Mouse (Mus musculus) megakaryocyte, embryonic 14.5 days (primary cell): ENCODE results near the gene Apoa1. TPM values are rescaled to one million over a fixed set of nuclear protein-coding genes. Genes with fewer than 3 reads are reported as not detected.

Experiments
- H3K27me3 ChIP-seq: replicated peaks from 2 replicates; pipeline ENCODE3; 2012; ENCODE audit warnings: inconsistent platforms
- H3K36me3 ChIP-seq: replicated peaks from 2 replicates; pipeline ENCODE3; 2012; ENCODE audit warnings: low read length, inconsistent platforms, mixed read lengths
- H3K4me1 ChIP-seq: 2 replicates; pipeline ENCODE4 v1.6.1; 2012; ENCODE audit warnings: inconsistent platforms
- H3K4me3 ChIP-seq: replicated peaks from 2 replicates; pipeline ENCODE3; 2012; ENCODE audit warnings: moderate library complexity, mild to moderate bottlenecking, inconsistent platforms
- H3K9me3 ChIP-seq: 2 replicates; pipeline ENCODE4 v1.6.1; 2012; ENCODE audit warnings: inconsistent platforms
- FLI1 ChIP-seq: IDR thresholded peaks from 2 replicates; pipeline ENCODE4 v1.6.1; 2012; ENCODE audit warnings: low read length, inconsistent platforms, mixed read lengths
- GATA1 ChIP-seq: IDR thresholded peaks from 3 replicates; pipeline ENCODE4 v1.6.1; 2012; ENCODE audit warnings: mixed read lengths, low read length, inconsistent platforms, borderline replicate concordance
- polyA plus RNA-seq: library from polyadenylated mRNA; stranded (reverse); fragments of >175 nt; gene quantifications from 2 replicates; pipeline ENCODE4 v1.2.3, GENCODE M21; 2012; ENCODE audit warnings: low replicate concordance; ENCODE audit not compliant: insufficient read depth

Gene Apoa1
- polyA plus RNA-seq, 1 experiment: 1.4 TPM

- Histone ChIP-seq H3K4me1 (peaks cover 6% of the 10 kb centered on the region), H3K36me3 (no peaks in the 10 kb centered on the region), H3K27me3 (peaks cover 34% of the 10 kb centered on the region), H3K4me3 (peak overlapping the region; percentile 69), H3K9me3 (no peaks in the 10 kb centered on the region)
- TF ChIP-seq GATA1: no peak
- TF ChIP-seq FLI1: no peak
Observed at GRCm38 (mm10) chr9:46246752-46247324, 18.5 kb downstream of the Apoa1 start.

- H3K4me3 ChIP-seq: no peak overlapping the region
- no peaks in the 10 kb centered on the region for H3K36me3 ChIP-seq
- peaks cover 44% of the 10 kb centered on the region for H3K4me1 ChIP-seq
- no peak for TF ChIP-seq FLI1
- no peaks in the 10 kb centered on the region for H3K9me3 ChIP-seq
- peaks cover 14% of the 10 kb centered on the region for H3K27me3 ChIP-seq
Observed at GRCm38 (mm10) chr9:46256177-46256576, 27.8 kb downstream of the Apoa1 start.

- peaks cover 14% of the 10 kb centered on the region for H3K27me3 ChIP-seq
- peaks cover 47% of the 10 kb centered on the region for H3K4me1 ChIP-seq
- H3K4me3 ChIP-seq: peak overlapping the region; percentile 60
- no peaks in the 10 kb centered on the region for H3K9me3 ChIP-seq
- TF ChIP-seq GATA1 (no peak), FLI1 (no peak)
- H3K36me3 ChIP-seq: no peaks in the 10 kb centered on the region
Observed at GRCm38 (mm10) chr9:46256658-46257385, 28.4 kb downstream of the Apoa1 start.

- Histone ChIP-seq H3K27me3 (peaks cover 14% of the 10 kb centered on the region), H3K36me3 (no peaks in the 10 kb centered on the region), H3K9me3 (no peaks in the 10 kb centered on the region), H3K4me3 (peak overlapping the region; percentile 60), H3K4me1 (peaks cover 47% of the 10 kb centered on the region)
- no peak for TF ChIP-seq FLI1
Observed at GRCm38 (mm10) chr9:46257546-46257945, 29.2 kb downstream of the Apoa1 start.

GRCm38 (mm10) chr9:46259111-46259510 is 30.7 kb downstream of the Apoa1 start:
- H3K27me3 ChIP-seq: peaks cover 6% of the 10 kb centered on the region

GRCm38 (mm10) chr9:46261131-46261530 is 32.8 kb downstream of the Apoa1 start:
- H3K4me3 ChIP-seq: no peak overlapping the region
- TF ChIP-seq FLI1 (no peak), GATA1 (no peak)
- H3K4me1 ChIP-seq: peaks cover 34% of the 10 kb centered on the region
- H3K36me3 ChIP-seq: no peaks in the 10 kb centered on the region
- no peaks in the 10 kb centered on the region for H3K9me3 ChIP-seq
- peaks cover 6% of the 10 kb centered on the region for H3K27me3 ChIP-seq

More at GRCm38 (mm10) chr9:46259111-46259510, 30.7 kb downstream of the Apoa1 start:
- Histone ChIP-seq H3K9me3 (no peaks in the 10 kb centered on the region), H3K4me1 (peaks cover 42% of the 10 kb centered on the region), H3K36me3 (no peaks in the 10 kb centered on the region), H3K4me3 (no peak overlapping the region)
- TF ChIP-seq FLI1 (no peak), GATA1 (no peak)

GRCm38 (mm10) chr9:46268343-46268873 is 40.0 kb downstream of the Apoa1 start, which contains the start of gene Apoa5:
Apoa5 (plus strand) TSS chr9:46268633.
- Histone ChIP-seq H3K4me3 (no peak within 1 kb of the TSS), H3K4me1 (peaks cover 46% of the 10 kb centered on the region), H3K36me3 (no peaks in the 10 kb centered on the region), H3K27me3 (peaks cover 39% of the 10 kb centered on the region), H3K9me3 (no peaks in the 10 kb centered on the region)
- no peak for TF ChIP-seq GATA1
- no peak for TF ChIP-seq FLI1

- H3K36me3 ChIP-seq: no peaks in the 10 kb centered on the region
- TF ChIP-seq FLI1 (no peak), GATA1 (no peak)
- no peak overlapping the region for H3K4me3 ChIP-seq
- no peaks in the 10 kb centered on the region for H3K9me3 ChIP-seq
- H3K27me3 ChIP-seq: peaks cover 35% of the 10 kb centered on the region
- peaks cover 53% of the 10 kb centered on the region for H3K4me1 ChIP-seq
Observed at GRCm38 (mm10) chr9:46269125-46269524, 40.7 kb downstream of the Apoa1 start.

GRCm38 (mm10) chr9:46270782-46271181 is 42.4 kb downstream of the Apoa1 start:
- peaks cover 15% of the 10 kb centered on the region for H3K36me3 ChIP-seq
- H3K9me3 ChIP-seq: no peaks in the 10 kb centered on the region
- TF ChIP-seq GATA1 (no peak), FLI1 (no peak)
- no peak overlapping the region for H3K4me3 ChIP-seq
- H3K4me1 ChIP-seq: peaks cover 68% of the 10 kb centered on the region
- H3K27me3 ChIP-seq: peaks cover 33% of the 10 kb centered on the region

GRCm38 (mm10) chr9:46272070-46272469 is 43.7 kb downstream of the Apoa1 start:
- Histone ChIP-seq H3K4me1 (peaks cover 77% of the 10 kb centered on the region), H3K36me3 (peaks cover 28% of the 10 kb centered on the region), H3K9me3 (no peaks in the 10 kb centered on the region), H3K4me3 (peak overlapping the region; percentile 97), H3K27me3 (peaks cover 33% of the 10 kb centered on the region)
- TF ChIP-seq FLI1 (no peak), GATA1 (no peak)
